Mouse (Mus musculus) testis, adult 2 months (tissue): Measurements from ENCODE around the gene Dpp6.

Experiments used
- CTCF ChIP-seq: fragments of 200-500 bp; IDR thresholded peaks from 2 replicates; pipeline ENCODE4 v1.5.1; 2012; ENCODE audit warnings: low read depth, mild to moderate bottlenecking, inconsistent platforms, low read length, moderate library complexity; ENCODE audit not compliant: control insufficient read depth, insufficient read depth, insufficient replicate concordance
- POLR2A ChIP-seq: fragments of 200-500 bp; IDR thresholded peaks from 2 replicates; pipeline ENCODE4 v1.6.1; 2012; ENCODE audit warnings: low read depth, mild to moderate bottlenecking, inconsistent platforms, low read length, moderate library complexity; ENCODE audit not compliant: control insufficient read depth

DNA sequence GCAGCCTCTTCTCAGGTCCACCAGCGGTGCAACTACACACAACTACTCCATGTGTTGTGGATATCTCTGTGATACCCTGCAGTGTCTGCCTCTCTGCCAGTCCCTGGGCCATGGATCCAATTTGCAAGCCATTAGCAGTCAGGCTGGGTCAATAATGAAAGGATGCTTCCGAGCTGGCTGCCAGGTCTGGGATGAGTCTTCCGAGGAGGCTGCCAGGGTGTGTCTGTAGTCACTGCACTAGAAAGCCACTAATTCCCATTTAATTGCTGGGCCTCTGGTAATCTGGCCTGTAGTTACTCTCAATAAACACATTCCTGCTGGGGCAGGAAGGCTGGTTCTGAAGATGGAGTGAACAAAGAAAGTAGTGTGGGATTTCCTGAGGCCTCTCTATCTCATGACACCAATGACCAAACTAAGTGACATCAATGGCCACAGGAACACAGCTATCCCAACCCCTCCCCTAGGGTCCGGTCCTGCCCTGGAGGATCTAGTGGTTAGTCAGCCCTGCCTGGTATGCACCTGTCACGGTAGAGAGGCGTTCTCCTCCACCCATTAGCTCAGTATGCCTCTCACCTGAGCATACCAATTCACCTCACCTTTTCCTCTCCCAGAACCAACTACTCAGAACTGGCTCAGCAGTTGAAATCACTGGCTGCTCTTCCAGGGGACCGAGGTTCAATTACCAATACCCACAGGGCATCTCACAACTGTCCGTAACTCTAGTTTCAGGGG, 894.6 kb downstream of the Dpp6 start:
- TF ChIP-seq POLR2A = no peak
- no peak for TF ChIP-seq CTCF
